Mouse (Mus musculus) CH12F3 (cell line): Measurements from ENCODE around the gene Itga2.

Experiments used
- in situ Hi-C: fragments of 300-500 bp; cut with MboI; formaldehyde crosslinking; loops from 2 replicates; pipeline ENCODE4 v1.14.3; 2020; ENCODE audit warnings: low sequenced_read_pairs

Gene Itga2

DNA sequence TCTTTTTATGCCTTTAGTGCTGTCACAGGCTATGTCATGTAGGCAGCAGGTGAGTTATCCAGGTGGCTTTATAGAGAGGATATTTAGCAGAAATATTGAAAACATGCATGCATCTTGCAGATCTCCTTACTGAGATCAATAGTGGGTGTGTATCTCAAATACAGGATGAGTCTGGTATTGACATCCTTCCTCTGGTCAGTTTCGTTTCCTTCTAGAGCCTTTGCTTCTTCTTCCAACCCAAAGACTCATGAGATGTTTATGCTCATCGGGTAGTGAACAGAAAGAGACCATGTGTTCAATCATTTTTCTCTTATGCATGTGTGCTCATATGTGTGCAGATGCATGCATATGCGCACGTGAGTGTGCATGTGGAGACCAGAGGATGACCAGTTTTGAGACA lies 44.6 kb downstream of the Itga2 start:
- in situ Hi-C loops: no loop called here

DNA sequence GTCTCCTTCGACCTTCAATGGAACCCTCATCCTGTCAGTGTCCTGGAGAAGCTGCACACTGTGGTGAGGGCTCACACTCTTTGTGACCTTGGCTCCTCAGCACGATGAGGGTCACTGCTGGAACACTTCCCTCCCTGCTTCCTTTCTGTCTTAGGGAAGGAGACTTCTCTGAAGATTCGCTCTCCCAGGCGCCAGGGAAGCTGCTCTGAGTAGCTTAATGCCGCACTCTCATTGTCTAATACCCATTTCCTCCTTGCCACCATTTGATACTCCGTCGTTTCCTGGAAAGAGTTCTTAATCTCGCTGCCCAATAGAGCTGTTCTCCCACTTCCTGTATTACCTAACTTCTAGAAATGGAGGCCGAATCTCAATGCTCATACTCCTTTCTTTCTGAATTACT lies 46.7 kb downstream of the Itga2 start:
- in situ Hi-C loops: no loop called here

DNA sequence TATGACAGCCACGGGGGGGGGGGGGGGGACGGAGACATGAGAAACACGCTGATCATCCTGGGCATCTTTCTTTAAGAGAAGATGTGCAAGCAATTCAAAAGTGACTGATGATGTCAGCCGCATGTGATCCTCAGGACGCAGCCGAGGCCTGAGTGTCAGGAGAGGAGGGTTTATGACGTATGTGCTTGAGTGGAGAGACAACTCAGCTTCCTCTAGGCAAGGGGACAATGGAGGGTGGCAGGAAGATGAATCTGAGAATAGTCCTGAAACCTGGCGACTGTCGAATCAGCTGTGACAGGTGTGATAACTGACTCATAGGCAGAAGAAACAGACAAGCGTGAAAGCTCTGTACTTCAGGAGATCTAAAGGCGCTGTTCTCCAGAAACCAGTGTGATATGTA lies 53.2 kb downstream of the Itga2 start:
- in situ Hi-C loops: no loop called here

DNA sequence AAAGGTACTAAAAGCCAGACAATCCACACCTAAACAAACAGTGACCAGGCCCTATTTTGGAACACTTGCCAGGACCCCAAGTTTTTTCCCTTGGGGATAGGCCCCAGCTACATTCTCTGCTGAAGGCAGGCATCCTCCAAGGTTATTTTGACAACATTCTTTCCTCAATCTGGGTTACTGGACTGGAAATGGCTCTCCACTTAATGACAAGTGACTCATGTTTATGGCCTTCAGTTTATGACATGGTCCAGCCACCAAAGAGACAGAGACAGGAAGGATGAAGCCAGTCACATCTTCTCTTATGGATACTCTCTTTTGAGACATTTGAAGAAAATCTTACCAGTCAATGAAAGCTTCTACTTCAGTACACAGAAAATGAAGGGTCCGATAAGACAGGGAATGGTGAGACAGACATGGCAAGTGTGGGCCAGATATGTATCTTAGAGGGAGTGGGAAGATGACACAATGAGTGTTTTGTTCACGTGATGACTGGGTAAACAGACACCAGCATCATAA lies 55.8 kb downstream of the Itga2 start:
- in situ Hi-C loops: no loop called here

DNA sequence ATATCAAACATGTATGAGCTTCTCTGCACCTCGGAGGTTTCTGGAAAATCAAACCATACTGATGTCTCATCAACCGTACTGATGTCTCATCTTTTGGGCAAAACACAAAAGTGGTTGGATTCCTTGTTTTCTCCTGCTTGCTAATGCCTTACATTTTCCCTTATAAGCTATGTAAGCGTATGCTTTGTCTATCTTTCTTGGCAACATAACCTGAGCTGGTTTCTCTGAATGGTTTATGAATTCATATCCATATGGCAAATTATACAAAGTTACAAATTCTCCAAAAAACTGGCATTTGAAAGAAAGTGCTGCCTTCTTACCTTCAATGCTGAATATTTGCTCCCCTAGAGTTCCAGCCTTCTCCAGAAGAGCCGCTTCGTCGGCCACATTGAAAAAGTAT lies 57.2 kb downstream of the Itga2 start:
- in situ Hi-C loops: no loop called here

DNA sequence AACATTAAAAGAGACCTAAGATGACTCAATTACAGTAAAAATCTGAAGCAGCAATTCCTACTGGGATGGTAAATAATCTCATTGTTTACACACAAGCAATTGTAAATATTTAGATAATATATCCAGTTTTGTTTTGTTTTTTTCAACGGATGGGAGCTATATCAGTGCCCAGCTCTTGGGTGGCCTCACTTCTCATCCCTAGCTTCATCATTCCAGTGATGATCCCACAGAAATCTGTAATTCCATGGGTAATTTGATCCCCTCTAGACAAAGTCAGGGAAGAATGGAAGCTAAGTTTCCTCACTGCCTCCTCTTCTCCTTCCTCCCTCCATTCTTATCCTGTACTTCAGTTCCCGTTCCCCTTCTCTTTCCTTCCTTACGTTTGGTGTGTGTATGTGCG lies 74.4 kb downstream of the Itga2 start:
- in situ Hi-C loops: no loop called here

DNA sequence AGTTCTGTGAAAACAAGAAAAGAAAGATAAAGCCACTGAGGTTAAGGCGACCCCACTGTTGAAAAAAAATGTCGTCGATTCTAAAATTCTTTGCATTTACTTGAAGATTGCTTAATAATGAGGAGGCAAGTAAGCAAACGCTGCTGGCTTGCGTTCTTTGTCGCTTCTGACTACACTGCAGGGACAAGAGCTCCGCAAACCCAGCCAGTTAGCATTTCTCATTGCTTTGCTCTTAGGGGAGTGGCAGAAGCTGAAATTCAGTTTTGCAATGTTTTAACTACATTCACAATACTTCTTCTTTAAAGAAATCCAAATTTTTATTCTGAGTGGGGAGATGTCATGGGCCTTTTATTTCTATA lies 75.7 kb downstream of the Itga2 start:
- in situ Hi-C loops: no loop called here

DNA sequence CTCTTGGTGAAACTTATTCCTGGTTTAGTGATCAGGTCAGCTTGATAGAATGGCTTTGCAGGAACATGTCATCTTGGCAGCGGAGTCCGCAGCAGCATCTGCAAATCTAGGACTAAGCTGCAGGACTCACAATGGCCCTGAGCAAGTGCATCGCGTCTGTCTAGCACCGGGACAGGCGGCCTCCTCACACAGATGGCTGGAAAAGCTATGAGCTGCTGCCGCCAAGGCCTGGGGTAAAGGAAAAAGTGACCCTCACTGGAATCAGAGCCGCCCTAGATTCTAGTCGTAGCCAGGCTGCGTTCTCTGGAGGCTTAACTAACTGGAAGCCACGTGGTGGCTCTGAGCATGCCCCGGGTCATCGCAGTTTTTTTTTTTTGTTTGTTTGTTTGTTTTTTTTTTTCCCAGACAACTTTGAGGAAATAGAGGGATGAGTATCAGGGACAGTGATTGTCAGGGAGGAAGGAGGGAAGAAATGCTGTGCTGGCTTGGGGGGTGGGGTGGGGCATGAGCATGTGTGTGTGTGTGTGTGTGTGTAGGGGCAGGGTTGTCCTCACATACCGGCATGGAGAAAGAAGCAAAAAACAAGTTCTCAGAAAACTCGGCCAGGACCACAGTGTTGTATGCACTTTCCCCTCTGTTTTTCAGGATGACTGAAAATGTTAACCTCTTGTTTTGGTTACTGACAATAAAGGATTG lies 76.2 kb downstream of the Itga2 start:
- in situ Hi-C loops: no loop called here

DNA sequence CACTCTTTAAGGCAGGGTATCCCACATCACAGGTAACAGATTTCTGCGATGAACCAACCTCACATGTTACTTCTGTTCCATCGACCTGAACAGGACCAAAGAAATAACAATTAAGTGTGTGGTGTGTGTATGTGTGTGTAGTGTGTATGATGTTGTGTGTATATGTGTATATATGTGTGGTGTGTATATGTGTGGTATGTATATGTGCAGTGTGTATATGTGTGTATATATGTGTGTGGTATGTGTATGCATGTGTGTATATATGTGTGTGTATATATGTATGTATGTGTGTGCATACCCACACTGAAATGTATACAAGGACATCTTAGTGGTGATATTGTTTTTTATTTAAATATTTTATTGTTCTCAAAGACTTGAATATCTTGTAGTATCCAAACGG lies 77.5 kb downstream of the Itga2 start:
- in situ Hi-C loops: no loop called here

DNA sequence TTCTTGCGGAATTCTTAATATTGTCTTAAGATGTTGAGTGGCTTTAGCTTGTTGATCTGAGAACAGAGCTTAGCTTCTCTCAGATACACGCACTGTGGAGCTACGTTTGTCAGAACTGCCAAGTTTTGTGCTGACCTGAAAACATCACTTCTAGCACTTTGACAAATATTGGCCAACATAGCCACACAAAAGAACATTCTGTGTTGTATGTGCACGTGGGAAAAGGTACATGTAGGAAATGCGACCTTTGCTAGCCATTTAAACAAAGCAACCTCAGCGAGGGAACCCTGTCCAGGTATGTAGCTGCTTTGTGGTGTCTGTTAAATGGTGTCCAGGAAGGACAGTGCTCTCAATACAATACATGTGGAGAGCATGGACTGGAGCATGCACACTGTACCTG lies 77.9 kb downstream of the Itga2 start:
- in situ Hi-C loops: no loop called here

DNA sequence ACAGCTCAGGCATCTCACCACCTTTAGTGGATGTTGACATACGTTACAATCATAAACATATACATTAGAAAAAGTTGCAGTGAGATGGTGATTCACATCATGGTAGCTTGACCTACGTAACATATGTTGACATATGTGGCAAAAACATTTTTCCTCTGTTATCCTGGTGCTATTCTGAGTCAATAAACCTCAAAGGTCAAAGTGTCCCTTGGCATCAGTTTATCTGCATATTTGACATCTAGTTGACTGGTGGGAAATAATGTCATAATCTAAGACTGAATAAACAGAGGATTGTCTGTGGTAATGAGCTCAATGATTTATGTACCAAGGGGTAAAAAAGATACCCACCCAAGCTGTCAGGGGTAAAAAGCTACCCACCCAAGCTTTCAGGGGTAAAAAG lies 78.7 kb downstream of the Itga2 start:
- in situ Hi-C loops: no loop called here

DNA sequence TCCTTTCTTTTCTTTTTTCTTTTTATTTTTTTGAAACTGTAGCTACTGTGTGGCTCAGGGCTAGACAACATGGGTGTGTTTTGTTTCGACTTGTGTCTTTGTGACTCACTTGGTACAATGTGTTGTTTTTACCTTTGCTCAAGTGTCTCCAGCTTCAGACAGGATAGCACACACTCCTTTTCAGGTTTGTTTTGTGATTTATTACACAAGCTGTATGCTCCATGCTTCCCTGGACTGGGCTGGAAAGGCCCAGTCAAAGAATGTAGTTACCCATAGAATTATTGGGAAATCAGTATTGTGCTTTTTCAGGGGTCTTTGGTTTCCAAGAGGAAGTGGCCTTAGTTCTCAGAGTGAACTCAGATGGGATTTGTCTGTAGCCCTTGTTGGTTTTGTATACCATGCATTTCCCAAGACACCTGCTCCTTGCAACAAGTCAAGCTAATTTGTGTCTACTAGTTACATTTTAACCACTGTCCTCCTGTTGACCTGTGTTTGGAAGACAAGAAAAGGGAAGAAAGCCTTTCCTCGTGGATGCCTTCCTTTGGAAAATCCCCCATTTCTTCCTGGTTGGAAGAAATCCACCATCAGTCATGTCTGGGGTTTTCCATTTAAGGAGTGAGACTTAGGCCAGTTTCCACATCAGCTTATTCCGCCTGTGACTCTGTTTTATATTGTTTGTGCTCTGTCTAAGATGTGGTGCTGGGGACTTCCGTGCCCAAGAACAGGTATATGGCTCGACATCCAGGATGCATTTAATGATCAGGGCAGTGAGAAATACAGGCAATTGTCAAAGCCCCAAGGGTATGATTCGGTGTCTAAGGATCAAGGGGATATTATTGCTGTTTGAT lies 79.4 kb downstream of the Itga2 start:
- in situ Hi-C loops: no loop called here

DNA sequence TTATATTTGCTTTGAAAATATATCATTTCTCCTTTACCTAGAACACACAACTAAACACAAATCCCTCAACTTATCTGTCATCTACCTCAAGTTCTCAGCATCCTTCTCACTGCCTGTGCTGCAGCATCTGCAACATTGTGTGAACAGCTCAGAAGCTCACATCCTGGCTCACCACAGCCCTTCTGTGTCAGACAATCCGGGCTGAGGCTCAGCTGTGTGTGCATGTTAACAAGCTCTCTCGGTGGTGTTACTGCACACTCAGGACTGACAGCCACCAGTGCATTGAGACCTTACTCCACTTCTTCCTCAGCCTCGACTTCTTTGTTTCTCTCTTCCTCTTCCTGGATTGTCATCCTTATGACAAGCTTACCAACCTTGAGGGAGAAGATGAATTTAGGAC lies 83.0 kb downstream of the Itga2 start:
- in situ Hi-C loops: loop anchor here (25.0 kb wide), 1 partner anchor 113 kb away; no protein-coding TSS in a partner anchor

DNA sequence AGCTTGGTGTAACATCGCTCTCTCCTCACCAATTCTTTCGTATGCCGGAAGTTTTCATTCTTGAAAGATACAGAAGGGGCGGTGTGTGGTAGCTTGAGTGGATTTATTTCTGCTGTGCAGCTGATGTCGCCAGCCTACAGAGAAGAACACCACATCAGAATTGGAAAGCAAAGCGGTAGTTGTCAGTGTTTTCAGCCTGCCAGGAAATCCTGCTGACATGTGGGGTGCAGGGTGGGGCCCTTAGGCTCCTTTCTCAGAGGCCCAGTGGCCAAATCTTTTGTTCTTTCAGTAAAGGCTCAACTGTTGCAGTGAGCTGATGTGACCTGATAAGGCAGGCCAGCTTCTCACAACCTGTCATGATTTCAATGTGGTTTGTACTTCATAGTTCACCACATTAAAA lies 86.1 kb downstream of the Itga2 start:
- in situ Hi-C loops: loop anchor here (25.0 kb wide), 1 partner anchor 116 kb away; no protein-coding TSS in a partner anchor

DNA sequence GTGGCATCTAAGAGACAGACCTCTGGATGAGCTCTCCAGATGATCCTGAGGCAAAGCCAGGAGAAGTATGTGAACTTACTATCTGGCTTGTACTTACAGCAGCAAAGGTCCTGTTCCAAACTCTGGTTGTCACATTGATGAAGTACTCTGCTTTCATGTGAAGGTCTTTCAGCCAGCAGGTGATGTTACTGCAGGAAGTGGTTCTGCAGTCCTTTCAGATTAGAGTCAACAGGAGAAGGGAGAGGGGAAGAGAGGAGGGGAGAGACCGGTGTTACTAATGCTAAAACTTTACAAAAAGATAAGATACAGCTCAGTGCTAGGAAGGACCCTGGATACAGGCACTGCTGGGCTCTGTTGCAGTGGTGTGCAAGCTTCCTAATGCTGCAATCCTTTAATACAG lies 88.6 kb downstream of the Itga2 start:
- in situ Hi-C loops: loop anchor here (25.0 kb wide), 1 partner anchor 119 kb away; no protein-coding TSS in a partner anchor

DNA sequence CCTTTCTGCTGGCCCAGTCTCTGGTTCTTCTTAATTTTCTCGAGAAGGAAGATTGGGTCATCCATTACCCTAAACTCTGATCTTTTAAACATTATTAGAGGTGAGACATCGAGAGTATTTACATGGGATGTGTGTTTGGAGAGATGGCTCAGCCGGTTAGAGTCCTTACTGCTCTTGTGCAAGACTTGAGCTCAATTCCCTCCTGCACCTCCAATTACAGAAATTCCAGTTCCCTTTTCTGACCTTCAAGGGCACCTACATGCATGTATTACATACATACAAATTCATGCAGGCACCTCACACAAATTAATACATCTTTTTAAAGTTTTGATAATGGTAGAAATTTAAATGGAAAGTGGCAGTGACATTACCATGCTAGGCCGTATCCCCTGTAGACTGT lies 91.4 kb downstream of the Itga2 start:
- in situ Hi-C loops: loop anchor here (25.0 kb wide), 1 partner anchor 122 kb away; no protein-coding TSS in a partner anchor

DNA sequence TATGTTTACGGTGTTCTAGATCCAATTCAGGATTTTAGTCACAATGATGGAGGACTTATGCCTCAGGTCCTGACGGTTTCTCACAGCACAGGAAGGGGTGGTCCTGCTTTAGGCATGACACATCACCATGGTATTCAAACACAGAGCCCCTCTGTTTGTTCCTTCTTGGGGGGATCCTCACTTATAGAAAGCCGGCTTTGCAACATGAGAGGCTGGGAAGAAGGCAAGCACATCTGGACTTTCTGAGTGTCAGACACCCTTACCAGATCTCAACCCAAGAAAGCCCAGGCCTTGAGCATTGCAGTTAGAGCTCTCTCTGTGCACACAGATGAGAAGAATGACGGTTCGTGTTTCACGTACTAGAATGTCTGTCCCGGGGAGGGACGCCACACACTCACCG lies 92.8 kb downstream of the Itga2 start:
- in situ Hi-C loops: loop anchor here (25.0 kb wide), 1 partner anchor 123 kb away; no protein-coding TSS in a partner anchor

DNA sequence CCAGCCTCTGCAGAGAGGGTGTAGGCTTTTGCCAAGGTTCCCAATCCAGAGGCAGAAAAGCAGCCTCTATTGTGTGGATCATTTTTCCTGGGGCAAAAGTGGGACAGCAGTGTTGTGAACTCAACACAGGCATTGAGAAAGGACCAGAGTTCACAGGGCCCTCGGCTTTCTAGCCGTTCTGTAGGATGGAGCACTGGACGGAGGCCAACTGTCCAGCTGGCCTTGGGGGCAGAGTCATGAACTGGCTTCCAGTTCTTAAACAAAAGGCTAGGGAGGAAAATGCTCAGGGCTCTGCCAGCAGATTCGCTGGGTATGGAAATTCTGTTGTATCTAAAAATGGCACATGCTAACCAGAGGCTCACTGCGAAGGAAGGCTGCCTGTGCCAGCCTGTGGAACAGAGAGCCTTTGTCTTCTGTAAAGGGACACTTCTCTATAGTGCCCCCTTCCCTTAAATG lies 93.3 kb downstream of the Itga2 start:
- in situ Hi-C loops: loop anchor here (25.0 kb wide), 1 partner anchor 124 kb away; no protein-coding TSS in a partner anchor

DNA sequence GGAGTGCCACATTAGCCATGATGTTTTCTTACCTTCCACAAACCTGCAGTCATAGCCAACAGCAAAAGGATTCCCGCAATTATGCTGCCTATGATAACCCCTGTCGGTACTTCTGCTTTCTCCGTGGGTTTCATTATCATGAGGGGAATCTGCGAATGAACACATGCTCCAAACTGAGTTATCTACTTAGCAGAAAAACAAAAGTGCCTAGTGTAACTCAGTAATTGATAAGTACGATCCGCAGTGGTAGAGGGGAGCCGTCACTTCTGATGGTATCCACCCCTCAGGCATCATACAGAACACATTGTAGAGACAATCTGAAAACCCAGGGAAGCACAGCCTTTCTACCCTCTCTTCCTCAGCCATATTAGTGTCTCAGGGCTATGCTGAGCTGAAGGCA lies 94.8 kb downstream of the Itga2 start:
- in situ Hi-C loops: loop anchor here (25.0 kb wide), 1 partner anchor 125 kb away; no protein-coding TSS in a partner anchor

DNA sequence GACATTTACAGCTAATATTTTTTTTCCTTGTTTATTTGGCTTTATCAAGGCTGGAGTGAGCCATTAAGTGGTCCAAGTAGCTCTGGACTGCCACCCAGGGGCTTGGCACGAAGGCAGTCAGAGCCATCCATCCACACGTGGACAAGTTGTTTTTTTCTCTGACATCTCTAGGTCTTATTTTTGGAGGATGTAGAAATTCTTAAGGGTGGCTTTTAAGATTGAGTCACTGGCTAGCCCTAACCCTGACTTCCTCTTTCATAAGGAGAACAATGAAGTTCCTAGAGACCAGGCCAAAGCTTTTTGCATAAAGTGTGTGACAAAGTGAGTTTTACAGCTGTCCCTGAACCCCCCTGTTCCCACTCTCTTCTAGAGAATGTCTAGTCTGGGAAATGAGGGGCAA lies 97.3 kb downstream of the Itga2 start:
- in situ Hi-C loops: loop anchor here (25.0 kb wide), 1 partner anchor 128 kb away; no protein-coding TSS in a partner anchor

DNA sequence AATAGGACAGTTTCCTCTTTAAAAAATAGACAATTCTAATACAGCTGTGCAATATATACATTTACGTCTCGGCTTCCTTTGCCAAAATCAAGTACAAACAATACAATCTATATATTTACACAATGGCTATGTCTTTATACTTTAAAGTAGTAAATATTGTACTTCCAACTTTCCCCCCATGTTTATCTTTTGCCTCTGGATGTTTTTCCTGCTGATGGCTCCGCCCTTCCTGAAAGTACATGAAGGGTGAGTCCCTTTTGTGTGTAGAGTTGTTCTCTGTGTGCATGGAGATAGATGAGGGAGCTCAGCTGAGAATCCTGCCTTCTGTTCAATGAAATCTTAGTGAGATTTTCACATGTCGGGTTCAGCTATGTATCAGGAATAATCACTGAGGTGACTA lies 98.5 kb downstream of the Itga2 start:
- in situ Hi-C loops: loop anchor here (25.0 kb wide), 1 partner anchor 129 kb away; no protein-coding TSS in a partner anchor
